Mouse (Mus musculus) forebrain, embryonic 14.5 days (tissue): ENCODE data around the gene Spi1. TPM values are rescaled to one million over a fixed set of nuclear protein-coding genes. Genes with fewer than 3 reads are reported as not detected.

ENCODE experiments used
- ATAC-seq: fragments of 200-750 bp; cut with Nextera tagmentation; 2 replicates; pipeline ENCODE4 v1.8.0; 2017; ENCODE audit warnings: mild to moderate bottlenecking, moderate library complexity
- DNase-seq: peaks from one replicate; pipeline ENCODE4 v3.0.0-alpha.2; 2015; ENCODE audit warnings: low spot score
- H3K27ac ChIP-seq: fragments of 300-500 bp; sonication (generic); 2 replicates; pipeline ENCODE4 v1.5.1; 2014; ENCODE audit warnings: low read depth, mild to moderate bottlenecking, control low read depth, low read length, moderate library complexity
- H3K27me3 ChIP-seq: fragments of 300-500 bp; sonication (generic); replicated peaks from 2 replicates; pipeline ENCODE4 v1.6.1; 2014; ENCODE audit warnings: low read length, control low read depth, mixed read lengths; ENCODE audit not compliant: control insufficient read depth, insufficient read depth
- H3K36me3 ChIP-seq: fragments of 300-500 bp; sonication (generic); 2 replicates; pipeline ENCODE4 v1.6.1; 2014; ENCODE audit warnings: low read length, control low read depth; ENCODE audit not compliant: control insufficient read depth, insufficient read depth
- H3K4me1 ChIP-seq: fragments of 300-500 bp; sonication (generic); 2 replicates; pipeline ENCODE4 v1.6.1; 2014; ENCODE audit warnings: antibody characterized with exemption, low read length, control low read depth; ENCODE audit not compliant: control insufficient read depth, insufficient read depth
- H3K4me2 ChIP-seq: fragments of 300-500 bp; sonication (generic); 2 replicates; pipeline ENCODE4 v1.6.1; 2014; ENCODE audit warnings: mild to moderate bottlenecking, control low read depth, low read length
- H3K4me3 ChIP-seq: fragments of 300-500 bp; sonication (generic); 2 replicates; pipeline ENCODE4 v1.5.1; 2014; ENCODE audit warnings: low read depth, low read length, control low read depth
- H3K9ac ChIP-seq: fragments of 300-500 bp; sonication (generic); 2 replicates; pipeline ENCODE4 v1.6.1; 2014; ENCODE audit warnings: mild to moderate bottlenecking, low read length, control low read depth, moderate library complexity
- H3K9me3 ChIP-seq: fragments of 300-500 bp; sonication (generic); replicated peaks from 2 replicates; pipeline ENCODE4 v1.6.1; 2016; ENCODE audit warnings: low read length, control low read depth, mixed read lengths; ENCODE audit not compliant: control insufficient read depth
- WGBS: fragments of 180-500 bp; shearing (Covaris S2); extraction: QIAGEN DNeasy Blood & Tissue Kit; methylation state at CpG from one replicate; pipeline ENCODE4 v1.1.7; 2014; 5-methylcytosine and 5-hydroxymethylcytosine counted together
- polyA plus RNA-seq: library from polyadenylated mRNA; unstranded; fragments of >200 nt; fragmentation: Nextera tagmentation; extraction: Ambion mirVana; gene quantifications from 2 replicates; pipeline ENCODE4 v1.2.1, GENCODE M21; 2014

Gene Spi1
- polyA plus RNA-seq, 1 experiment from 2014 or later, result 2.9 TPM

GRCm38 (mm10) chr2:91051917-91052316, 30.3 kb upstream of the Spi1 start:
- ATAC-seq, result no peak
- Histone ChIP-seq H3K9me3 (no peaks in the 10 kb centered on the region), H3K4me2 (no peak overlapping the region), H3K4me3 (no peak overlapping the region), H3K27me3 (no peaks in the 10 kb centered on the region), H3K9ac (no peak overlapping the region), H3K4me1 (peaks cover 6% of the 10 kb centered on the region), H3K36me3 (peaks cover 17% of the 10 kb centered on the region), H3K27ac (no peak overlapping the region)
- no peak for DNase-seq
- WGBS, result 84% methylated on average over 3 of the region's 3 CpGs

GRCm38 (mm10) chr2:91052752-91053151, 29.4 kb upstream of the Spi1 start:
- no peak overlapping the region for H3K27ac ChIP-seq
- H3K4me1 ChIP-seq, result peaks cover 6% of the 10 kb centered on the region
- no peaks in the 10 kb centered on the region for H3K27me3 ChIP-seq
- no peak for ATAC-seq
- DNase-seq, result peak; percentile 19
- no peak overlapping the region for H3K9ac ChIP-seq
- peak overlapping the region; percentile 76; the same call in 1 of the 2 replicates for H3K4me3 ChIP-seq
- H3K4me2 ChIP-seq, result peak overlapping the region; percentile 56
- WGBS, result 55% methylated on average over 2 of the region's 2 CpGs
- no peaks in the 10 kb centered on the region for H3K9me3 ChIP-seq
- H3K36me3 ChIP-seq, result peaks cover 25% of the 10 kb centered on the region

- peak overlapping the region; percentile 76 for H3K4me3 ChIP-seq
- no peaks in the 10 kb centered on the region for H3K27me3 ChIP-seq
- WGBS, result 0% methylated on average over 6 of the region's 6 CpGs
- H3K9me3 ChIP-seq, result no peaks in the 10 kb centered on the region
- no peak for DNase-seq
- H3K4me2 ChIP-seq, result peak overlapping the region; percentile 56
- peak overlapping the region; percentile 81 for H3K9ac ChIP-seq
- H3K36me3 ChIP-seq, result peaks cover 32% of the 10 kb centered on the region
- H3K27ac ChIP-seq, result peak overlapping the region; percentile 81; the same call in 1 of the 2 replicates
- peak; percentile 73 for ATAC-seq
- H3K4me1 ChIP-seq, result peaks cover 6% of the 10 kb centered on the region
Observed at GRCm38 (mm10) chr2:91053181-91053933, 28.8 kb upstream of the Spi1 start.

GRCm38 (mm10) chr2:91053934-91054382, 28.2 kb upstream of the Spi1 start, which contains the start of gene Psmc3:
TSS of gene Psmc3 (plus strand) at chr2:91054009.
- peak within 1 kb of the TSS; percentile 65 for H3K4me2 ChIP-seq
- under 1% methylated on average over 40 of the region's 40 CpGs for WGBS
- H3K36me3 ChIP-seq, result peaks cover 38% of the 10 kb centered on the region

GRCm38 (mm10) chr2:91058435-91058834, 23.8 kb upstream of the Spi1 start:
- Histone ChIP-seq H3K9me3 (no peaks in the 10 kb centered on the region), H3K4me1 (peaks cover 6% of the 10 kb centered on the region), H3K4me2 (no peak overlapping the region), H3K27me3 (no peaks in the 10 kb centered on the region), H3K27ac (no peak overlapping the region), H3K4me3 (no peak overlapping the region), H3K36me3 (peaks cover 82% of the 10 kb centered on the region), H3K9ac (no peak overlapping the region)
- WGBS, result 94% methylated on average over 5 of the region's 5 CpGs
- no peak for DNase-seq
- no peak for ATAC-seq

More at GRCm38 (mm10) chr2:91053934-91054382, 28.2 kb upstream of the Spi1 start, which contains the start of gene Psmc3:
- ATAC-seq (peak; percentile 99), DNase-seq (peak; percentile 96)
- H3K9ac ChIP-seq, result peak within 1 kb of the TSS; percentile 81
- peaks cover 6% of the 10 kb centered on the region for H3K4me1 ChIP-seq
- peak within 1 kb of the TSS; percentile 76 for H3K4me3 ChIP-seq
- H3K27me3 ChIP-seq, result no peaks in the 10 kb centered on the region
- H3K27ac ChIP-seq, result peak within 1 kb of the TSS; percentile 81
- H3K9me3 ChIP-seq, result no peaks in the 10 kb centered on the region

GRCm38 (mm10) chr2:91059376-91059775, 22.8 kb upstream of the Spi1 start:
- no peak for ATAC-seq
- Histone ChIP-seq H3K9me3 (no peaks in the 10 kb centered on the region), H3K4me1 (peaks cover 6% of the 10 kb centered on the region), H3K9ac (no peak overlapping the region), H3K27me3 (no peaks in the 10 kb centered on the region), H3K27ac (no peak overlapping the region), H3K4me3 (no peak overlapping the region), H3K4me2 (no peak overlapping the region), H3K36me3 (peaks cover 91% of the 10 kb centered on the region)
- 95% methylated on average over 2 of the region's 2 CpGs for WGBS
- no peak for DNase-seq

- no peaks in the 10 kb centered on the region for H3K9me3 ChIP-seq
- no peak overlapping the region for H3K4me3 ChIP-seq
- peaks cover 93% of the 10 kb centered on the region for H3K36me3 ChIP-seq
- H3K27ac ChIP-seq, result no peak overlapping the region
- H3K4me2 ChIP-seq, result no peak overlapping the region
- WGBS, result 79% methylated on average over 10 of the region's 10 CpGs
- ATAC-seq (peak; percentile 57; the same call in 1 of the 2 replicates), DNase-seq (peak; percentile 63)
- H3K4me1 ChIP-seq, result no peaks in the 10 kb centered on the region
- H3K9ac ChIP-seq, result no peak overlapping the region
- no peaks in the 10 kb centered on the region for H3K27me3 ChIP-seq
Observed at GRCm38 (mm10) chr2:91060544-91061355, 21.4 kb upstream of the Spi1 start.

GRCm38 (mm10) chr2:91061849-91062481, 20.2 kb upstream of the Spi1 start:
- WGBS, result 90% methylated on average over 6 of the region's 6 CpGs
- Histone ChIP-seq H3K9ac (no peak overlapping the region), H3K9me3 (no peaks in the 10 kb centered on the region), H3K4me2 (no peak overlapping the region), H3K27me3 (no peaks in the 10 kb centered on the region), H3K36me3 (peaks cover 90% of the 10 kb centered on the region), H3K4me3 (no peak overlapping the region), H3K4me1 (no peaks in the 10 kb centered on the region), H3K27ac (no peak overlapping the region)
- ATAC-seq (no peak), DNase-seq (no peak)
